Mouse (Mus musculus) regulatory T cell (primary cell): Measurements from ENCODE around the gene Neurod2.

Experiments used
- in situ Hi-C: fragments of 300-600 bp; cut with MboI, MseI; formaldehyde crosslinking; loops from one replicate; pipeline ENCODE4 v1.15.1; 2025; ENCODE audit warnings: high pct_unique_total_duplicates

Gene Neurod2

DNA sequence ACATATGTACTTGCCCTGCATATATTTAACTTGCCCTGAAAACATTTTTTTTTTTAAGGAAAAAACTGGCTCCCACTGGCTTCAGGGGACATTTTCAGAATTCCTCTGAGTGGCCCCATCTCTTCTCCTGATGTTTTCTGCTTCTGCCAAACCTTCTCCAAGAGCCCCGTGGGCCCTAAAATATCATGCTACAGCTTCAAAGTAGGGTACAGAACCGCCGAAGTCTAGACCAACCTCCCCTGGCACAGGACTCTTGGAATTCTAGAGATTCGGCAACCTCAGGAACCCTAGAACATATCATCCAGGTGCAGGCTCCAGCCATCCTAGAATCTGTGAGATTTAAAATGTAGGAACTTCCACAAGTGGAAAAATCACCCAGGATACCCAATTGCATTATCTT, 9.9 kb downstream of the Neurod2 start:
- in situ Hi-C loops, result no loop called here

DNA sequence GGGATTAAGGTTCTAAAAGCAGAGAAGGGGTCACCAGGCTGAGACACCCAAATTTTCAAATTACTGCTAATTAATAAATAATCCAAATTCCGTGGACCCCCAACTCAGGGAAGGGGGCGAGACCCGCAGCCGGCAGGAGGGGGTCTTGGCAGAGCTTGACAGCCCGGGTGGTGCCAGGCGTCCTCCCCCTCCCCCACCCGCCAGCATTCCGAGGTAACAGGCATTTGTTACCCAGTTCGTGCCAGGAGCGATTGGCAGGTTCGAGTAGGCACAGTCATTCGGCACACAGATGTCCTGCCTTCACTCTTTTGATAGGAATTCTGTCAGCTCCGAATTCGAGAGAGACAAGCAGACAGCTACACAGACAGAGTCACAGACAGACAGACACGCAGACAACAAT, 10.3 kb downstream of the Neurod2 start:
- in situ Hi-C loops, result no loop called here

DNA sequence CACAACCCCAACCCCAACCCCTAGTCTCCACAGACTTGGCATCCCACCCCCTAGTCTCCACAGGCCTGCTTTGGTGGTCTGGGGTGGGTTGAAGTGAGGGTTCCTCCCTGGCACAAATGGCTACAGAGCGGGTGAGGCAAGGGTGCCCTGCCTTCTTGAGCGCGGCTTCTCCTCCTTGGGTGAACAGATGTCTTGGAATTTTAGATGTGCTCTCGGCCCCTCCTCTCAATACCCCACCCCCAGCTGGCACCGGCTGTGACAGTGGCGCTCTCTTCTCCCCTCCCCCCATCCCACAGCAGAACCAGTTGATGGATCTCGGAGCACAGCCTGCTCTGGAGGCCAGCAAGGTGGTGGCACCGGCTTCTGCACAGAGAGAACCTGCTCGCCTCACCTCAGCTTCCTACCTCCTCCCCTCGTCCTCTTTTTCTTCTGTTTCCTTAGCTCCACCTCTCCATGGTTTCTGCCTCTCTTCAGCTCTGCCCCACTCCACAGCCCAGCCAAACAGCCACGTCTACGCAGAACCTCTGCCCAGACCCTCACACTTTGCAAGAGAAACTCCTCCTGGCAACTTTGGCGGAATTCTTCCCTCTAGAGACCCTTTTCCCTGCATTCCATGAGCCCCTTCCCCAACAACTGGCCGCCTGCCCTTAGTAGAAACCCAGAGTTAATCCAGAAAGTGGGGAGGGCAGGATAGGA, 10.9 kb downstream of the Neurod2 start:
- in situ Hi-C loops, result no loop called here

DNA sequence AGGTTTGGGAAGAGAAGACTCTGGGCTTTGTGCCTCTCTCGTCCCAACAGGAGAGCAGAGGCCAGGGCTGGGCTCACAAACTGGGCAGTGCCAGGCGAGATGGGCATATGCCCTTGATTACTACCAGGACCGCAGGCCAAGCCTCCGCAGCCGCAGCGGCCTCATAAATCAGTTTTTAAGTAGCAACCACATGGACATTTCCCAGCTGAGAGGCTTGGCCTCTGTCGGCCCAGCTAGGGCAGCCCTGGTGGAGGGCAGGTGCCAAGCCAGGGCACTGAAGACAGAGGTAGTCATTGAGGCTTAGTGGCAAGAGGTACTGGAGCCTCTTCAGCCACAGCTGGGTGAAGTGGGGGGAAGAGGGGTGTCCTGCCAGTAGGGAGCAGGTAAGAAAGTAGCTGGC, 12.0 kb downstream of the Neurod2 start:
- in situ Hi-C loops, result no loop called here

DNA sequence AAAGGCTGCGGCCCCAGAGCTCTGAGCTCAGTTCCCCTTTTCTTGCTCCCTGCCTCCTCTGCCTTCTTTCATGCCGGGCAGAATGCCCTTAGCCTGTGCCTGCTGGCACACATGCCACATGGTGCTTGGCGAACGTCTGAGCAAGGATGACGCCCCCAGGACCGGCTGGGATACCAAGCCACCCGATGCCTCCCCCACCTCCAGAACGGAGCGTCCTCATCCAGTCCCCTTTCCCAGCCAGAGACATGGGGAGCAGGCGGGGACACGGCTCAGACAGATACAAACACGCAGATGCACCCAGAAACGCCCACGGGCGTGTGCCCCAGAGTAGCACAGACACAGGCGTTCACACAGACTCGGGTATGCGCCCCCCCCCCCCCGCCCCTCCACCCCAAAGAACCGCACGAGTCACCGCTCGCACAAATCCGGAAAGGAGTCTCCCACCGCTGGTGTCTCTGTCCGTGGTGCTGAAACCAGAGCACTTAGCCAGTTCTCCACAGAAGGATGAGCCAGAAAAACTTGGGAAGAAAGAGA, 15.6 kb downstream of the Neurod2 start:
- in situ Hi-C loops, result no loop called here

DNA sequence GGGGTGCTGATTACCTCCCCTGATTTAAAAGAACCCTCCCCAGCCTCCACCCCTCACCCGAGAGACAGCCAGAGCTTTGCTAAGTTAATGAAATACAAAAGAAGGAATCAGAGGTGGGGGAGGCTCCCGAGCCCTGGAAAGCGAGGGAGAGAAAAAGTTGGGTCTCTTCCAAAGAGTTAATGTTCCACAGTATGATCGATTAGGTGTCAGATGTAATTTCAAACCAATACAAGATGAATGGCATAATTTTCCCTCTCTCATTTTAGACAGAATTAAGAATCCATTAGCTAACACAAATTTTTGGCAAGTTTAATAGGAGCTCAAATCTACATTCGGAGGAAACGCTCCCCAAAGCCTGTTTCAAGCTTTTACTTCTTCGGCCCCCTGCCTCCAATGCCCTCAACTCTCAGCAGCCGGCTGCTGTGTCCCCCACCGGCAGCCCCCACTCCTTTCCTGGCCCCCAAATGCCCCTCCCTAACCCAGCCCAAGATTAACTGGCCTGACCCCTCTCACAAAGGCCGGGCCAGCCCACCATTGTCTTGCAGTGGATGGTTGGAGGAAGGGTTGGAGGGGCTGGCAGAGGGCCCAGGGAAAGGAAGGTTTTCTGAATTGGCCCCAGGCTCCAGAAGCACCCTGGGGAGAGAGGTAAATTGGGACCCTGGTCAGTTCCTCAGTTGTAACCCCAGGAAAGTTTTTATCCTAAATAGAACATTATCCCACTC, 30.8 kb downstream of the Neurod2 start:
- in situ Hi-C loops, result loop anchor here (5.0 kb wide), 1 partner anchor 39 kb away; no protein-coding TSS in a partner anchor

DNA sequence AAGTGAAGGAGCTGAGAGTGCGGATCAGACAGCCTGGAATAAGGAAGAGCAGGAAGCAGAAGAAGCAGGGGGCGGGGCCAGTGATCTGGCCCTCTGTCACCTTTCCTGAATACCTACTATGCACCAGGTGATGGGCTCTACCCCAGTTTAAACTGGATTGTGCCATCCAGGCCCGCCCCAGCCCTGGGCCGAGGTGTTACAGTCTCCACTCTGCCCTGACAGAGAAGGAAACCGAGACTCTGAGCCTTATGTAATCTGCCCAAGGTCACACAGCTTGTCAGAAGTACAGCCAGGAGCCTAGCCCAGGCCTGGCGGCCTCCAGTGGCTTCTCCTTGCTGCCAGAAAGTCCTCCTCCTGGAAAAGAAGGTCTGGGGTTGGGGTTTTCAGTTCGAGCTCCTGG, 31.7 kb downstream of the Neurod2 start:
- in situ Hi-C loops, result loop anchor here (5.0 kb wide), 1 partner anchor 40 kb away; no protein-coding TSS in a partner anchor

DNA sequence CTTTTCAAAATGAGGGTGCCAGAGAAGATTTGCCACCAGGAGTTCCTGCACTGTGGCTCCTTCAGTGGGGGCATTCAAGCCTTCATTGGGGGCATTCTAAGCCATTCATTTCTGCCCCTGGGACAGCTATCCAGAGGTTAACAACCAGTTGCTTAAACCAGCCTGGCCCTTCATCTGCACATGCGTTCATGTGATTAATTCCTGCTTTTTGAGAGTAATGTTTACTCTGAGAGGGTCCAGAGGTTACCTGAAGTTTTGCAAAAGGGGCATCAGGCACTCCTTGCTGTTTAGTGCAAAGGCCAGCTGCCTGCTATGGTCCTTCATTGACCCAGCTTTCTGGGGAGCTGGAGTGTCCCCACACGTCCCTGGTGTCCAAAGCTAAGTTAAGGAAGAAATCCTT, 32.5 kb downstream of the Neurod2 start:
- in situ Hi-C loops, result loop anchor here (5.0 kb wide), 1 partner anchor 40 kb away; no protein-coding TSS in a partner anchor

DNA sequence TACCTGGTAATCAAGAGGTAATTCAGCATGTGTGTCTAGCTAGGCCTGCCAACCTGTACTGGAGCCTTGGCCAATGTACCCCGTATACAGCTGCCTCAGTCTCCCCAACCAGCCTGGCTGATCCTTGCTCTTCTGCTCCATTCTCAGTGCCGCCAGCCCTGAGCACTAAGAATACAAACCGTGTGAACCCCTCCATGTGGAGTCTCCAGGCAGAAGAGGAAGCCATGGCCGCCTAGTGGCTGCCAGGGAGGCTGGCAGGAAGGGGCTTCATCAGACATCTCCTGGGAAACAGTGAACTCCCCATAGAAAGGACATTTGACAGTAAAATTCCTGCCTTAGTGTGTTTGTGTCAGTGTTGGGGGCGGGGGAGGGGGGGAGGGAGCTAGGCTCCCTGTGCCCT, 33.2 kb downstream of the Neurod2 start:
- in situ Hi-C loops, result loop anchor here (5.0 kb wide), 1 partner anchor 41 kb away; no protein-coding TSS in a partner anchor

DNA sequence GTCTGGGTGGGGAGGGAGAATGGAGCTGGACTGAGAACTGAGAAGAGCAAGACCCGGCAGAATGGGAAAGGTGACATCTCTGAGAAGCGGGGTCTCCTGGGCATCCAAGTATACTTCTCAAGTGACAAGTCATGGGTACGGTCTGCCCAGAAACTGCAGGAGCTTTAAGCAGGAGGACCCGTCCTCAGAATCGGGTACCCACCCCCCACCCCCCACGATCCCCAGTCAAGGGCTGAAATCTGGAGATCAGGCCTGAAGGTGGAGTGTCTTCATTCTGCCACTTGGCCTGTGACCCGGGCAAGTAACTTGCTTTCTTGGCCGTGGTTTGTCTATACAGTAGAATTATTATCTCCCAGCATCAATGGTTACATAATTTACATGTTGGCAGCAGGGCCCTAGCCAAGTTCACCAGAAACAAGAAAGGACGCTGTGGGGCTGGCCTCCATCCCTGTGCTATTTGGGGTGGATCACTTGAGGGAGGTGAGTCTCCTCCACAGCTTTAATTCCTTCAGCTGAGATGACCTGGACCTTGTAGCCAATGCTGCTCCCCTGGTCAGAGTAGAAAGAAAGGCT, 34.3 kb downstream of the Neurod2 start:
- in situ Hi-C loops, result loop anchor here (5.0 kb wide), 1 partner anchor 42 kb away; no protein-coding TSS in a partner anchor

DNA sequence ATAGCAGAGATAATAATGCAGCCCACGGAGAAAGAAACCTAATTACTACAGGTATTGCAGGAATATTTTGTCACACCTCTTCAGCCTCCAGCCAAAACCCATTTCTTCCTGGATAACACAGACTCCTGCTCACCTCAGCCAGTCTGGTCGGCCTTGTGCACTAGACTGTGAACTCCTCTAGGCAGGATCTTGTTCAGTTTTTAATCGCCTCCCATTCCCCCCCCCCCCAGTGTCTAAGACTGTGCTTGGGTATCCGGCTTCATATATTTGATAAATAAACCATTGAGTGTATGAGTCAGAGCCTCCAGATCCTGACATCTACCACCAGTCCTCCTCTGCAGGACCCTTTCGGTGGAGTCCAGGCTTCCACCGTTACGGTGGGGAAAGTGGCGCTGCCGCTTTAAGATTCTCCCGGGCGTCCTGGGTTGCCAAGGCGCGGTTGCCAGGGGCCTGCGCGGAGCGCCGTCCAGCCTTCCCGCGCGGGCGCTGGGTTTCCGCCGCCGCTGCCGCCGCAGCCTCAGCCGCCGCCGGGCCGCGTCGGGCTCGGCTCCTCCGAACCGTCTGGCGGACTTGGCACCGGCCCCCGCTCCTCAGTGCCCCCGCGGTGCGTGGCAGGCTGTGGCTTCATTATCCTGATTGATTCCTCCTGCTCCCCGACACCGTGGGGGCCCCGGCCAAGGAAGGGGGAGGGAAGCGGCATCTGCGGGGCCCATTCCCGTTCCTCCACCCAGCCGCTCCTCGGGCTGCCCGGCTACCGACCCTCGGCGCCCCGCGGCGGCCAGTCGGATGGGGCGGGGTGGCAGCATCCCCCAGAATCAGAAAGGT, 35.0 kb downstream of the Neurod2 start:
- in situ Hi-C loops, result loop anchor here (5.0 kb wide), 1 partner anchor 43 kb away; no protein-coding TSS in a partner anchor

DNA sequence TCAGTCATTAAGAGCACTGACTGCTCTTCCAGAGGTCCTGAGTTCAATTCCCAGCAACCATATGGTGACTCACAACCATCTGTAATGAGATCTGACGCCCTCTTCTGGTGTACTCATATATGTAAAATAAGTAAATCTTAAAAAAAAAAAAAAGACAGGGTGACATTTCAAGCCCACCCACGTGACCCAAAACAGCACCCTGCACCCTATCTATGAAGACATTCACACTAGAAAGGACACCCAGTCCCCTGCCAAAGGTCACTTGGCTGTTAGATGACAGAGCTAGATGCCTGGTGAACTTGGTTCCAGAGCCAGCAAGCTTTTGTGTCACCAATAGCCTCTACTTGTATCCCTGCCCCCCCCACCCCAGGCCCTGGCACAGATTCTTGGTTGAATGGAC, 36.4 kb downstream of the Neurod2 start:
- in situ Hi-C loops, result no loop called here

DNA sequence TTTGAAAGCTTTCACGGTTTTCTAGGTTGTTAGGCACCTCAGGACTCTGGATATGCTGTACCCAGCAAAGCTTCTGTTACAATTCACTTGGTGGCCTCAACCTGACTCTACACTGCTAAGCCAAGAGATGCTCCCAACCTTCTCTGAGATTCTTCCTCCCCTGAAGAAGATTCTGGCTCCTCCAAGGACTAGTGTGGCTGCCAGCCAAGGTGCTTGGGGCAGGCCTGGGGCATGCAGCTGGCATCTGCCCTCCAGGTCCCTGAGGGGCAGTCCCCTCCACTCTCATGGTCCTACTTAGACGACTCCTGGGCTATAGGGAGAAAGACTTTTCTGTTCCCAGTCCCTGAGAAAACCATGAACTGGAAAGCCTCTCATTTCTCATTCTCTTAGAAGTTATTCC, 38.5 kb downstream of the Neurod2 start:
- in situ Hi-C loops, result no loop called here

DNA sequence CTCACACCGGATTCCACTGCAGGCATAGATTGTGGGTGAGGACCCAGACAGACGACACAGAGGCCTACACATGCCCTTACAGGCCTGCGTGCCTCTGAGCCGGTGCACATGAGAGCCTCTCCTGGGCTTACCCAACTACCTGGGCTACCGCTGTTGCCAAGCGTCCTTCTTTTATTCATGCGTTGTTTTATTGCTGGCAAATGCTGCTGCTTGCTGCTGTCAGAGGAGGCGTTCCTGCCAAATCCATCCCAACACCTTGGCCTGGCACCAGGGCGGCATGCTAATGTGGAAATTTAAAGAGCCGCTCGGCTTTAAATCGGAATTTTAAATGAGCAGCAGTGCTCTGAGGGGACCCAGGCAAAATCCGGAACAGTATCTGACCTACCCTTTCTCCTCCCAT, 39.6 kb downstream of the Neurod2 start:
- in situ Hi-C loops, result no loop called here

DNA sequence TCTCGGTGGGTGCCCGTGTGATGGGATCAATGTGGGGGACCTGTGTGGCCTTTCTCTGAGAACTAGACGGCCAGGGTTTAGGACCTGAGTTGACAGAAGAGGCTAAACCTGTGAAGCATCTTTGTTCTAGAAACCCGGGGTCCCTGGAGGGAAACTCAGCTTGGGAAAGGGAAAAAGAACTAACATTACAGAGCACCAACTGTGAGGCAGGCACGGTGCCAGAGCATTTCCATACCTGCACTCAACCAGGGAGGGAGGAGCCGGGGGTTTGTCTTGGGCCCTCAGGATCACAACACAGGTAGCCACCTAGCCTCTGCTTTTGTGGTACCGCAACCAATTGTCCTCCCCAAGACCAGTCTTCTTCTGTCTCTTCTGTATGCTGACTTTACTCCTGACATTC, 41.5 kb downstream of the Neurod2 start:
- in situ Hi-C loops, result no loop called here

DNA sequence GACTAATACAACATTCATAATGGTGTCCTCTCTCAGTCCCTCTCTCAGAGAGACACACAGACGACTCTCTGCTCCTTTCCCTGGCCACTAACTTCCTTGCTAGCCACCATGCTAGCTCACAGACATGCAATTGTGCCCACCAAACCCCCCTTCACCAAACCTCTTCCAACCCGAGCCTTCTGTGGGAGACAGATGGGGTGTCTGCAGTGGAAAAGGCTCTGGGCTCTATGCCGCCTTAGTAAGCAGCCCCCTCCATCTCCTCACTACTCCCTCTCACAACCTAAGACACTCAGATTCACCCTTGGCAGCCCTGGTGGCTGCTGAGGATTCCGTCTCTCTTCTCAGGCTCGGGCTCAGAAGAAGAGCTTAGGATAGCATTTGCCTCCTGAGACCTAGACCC, 41.9 kb downstream of the Neurod2 start:
- in situ Hi-C loops, result no loop called here

DNA sequence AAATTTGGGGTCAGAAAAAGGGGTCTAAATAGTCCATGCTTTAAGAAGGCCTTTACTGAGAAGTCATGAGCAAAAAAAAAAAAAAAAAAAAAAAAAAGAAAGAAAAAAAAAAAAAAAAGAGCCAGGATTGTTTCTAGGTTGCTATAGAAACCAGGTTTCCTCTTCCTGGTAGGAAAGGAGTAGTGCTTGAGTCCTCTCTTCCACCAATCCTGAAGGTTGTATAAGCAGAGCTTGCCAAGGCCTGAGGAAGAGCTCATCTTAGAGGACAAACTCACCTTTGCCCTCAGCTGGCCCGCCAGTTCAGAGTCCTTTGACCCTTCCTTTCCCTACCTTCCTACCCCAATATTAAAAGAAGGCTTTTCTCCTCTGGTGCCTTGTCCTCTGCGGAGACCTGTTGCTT, 44.1 kb downstream of the Neurod2 start:
- in situ Hi-C loops, result no loop called here

DNA sequence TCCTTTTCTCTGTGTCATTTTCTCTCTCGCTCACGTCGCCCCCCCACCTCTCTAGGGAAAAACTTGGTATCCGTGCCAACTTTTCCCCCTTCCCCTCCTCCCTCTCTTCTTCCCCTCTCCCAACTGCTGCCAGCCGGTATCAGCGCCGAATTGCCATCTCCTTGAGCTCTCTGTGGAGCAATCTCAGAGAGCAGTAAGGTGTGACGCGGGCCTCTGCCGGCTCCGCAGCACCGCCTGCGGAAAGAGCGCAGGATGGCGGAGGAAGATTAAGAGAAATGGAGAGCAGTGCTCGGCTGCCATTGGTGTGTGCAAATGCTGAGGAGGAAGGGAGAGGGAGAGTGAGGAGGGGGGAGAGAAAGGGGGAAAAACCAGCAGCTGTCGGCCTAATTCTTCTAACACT, 45.2 kb downstream of the Neurod2 start:
- in situ Hi-C loops, result no loop called here

DNA sequence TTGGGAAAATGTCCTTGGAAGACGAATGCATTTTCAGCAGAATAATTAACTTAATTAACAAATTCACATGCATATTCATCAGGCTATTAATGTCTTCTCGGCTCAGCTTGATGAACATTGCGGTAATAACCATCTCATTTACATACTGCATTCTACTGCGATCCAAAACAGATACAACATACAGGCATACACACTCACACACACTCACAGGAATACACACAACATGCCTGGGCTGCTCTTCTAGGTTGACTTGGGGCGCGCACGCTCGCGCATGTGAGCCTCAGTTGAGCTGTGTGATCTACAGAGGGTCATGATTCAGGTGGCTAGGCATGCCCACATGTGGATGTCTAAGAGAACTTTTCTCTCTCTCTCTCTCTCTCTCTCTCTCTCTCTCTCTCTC, 45.7 kb downstream of the Neurod2 start:
- in situ Hi-C loops, result no loop called here
